Mouse (Mus musculus): ENCODE measurements around the gene Cdkal1.

- TF ChIP-seq CTCF (IDR thresholded peaks at IDR 0.05; ENCODE audit: borderline replicate concordance, insufficient read depth, low read depth, low read length) (no peak), POLR2A (IDR thresholded peaks at IDR 0.05; ENCODE audit: borderline replicate concordance, insufficient read depth, low read length) (no peak)
These were observed 484.6 kb downstream of the Cdkal1 start for GRCm38 (mm10) chr13:29370731-29371465.
